Mouse (Mus musculus) kidney, postnatal 0 days (tissue): ENCODE data around the gene Relch. TPM values are rescaled to one million over a fixed set of nuclear protein-coding genes. Genes with fewer than 3 reads are reported as not detected.

Experiments used
- ATAC-seq: fragments of 200-750 bp; cut with Nextera tagmentation; replicated peaks from 2 replicates; pipeline ENCODE4 v1.8.0; 2017; ENCODE audit warnings: low read depth, moderate number of reproducible peaks, moderate TSS enrichment, moderate library complexity; ENCODE audit not compliant: low FRiP score
- DNase-seq: peaks from one replicate; pipeline ENCODE4 v3.0.0-alpha.2; 2016; ENCODE audit warnings: low spot score
- H3K27ac ChIP-seq: fragments of 300-500 bp; sonication (generic); 2 replicates; pipeline ENCODE4 v1.5.1; 2014; ENCODE audit warnings: mild to moderate bottlenecking
- H3K27me3 ChIP-seq: fragments of 300-500 bp; sonication (generic); 2 replicates; pipeline ENCODE4 v1.6.1; 2014; ENCODE audit warnings: low read length, mixed read lengths; ENCODE audit not compliant: insufficient read depth
- H3K36me3 ChIP-seq: fragments of 300-500 bp; sonication (generic); 2 replicates; pipeline ENCODE4 v1.6.1; 2014; ENCODE audit warnings: low read length, mixed read lengths; ENCODE audit not compliant: insufficient read depth
- H3K4me1 ChIP-seq: fragments of 300-500 bp; sonication (generic); replicated peaks from 2 replicates; pipeline ENCODE4 v1.6.1; 2014; ENCODE audit warnings: antibody characterized with exemption, low read length, mixed read lengths; ENCODE audit not compliant: insufficient read depth
- H3K4me2 ChIP-seq: fragments of 300-500 bp; sonication (generic); 2 replicates; pipeline ENCODE4 v1.6.1; 2014; ENCODE audit warnings: mild to moderate bottlenecking, low read length, moderate library complexity, mixed read lengths
- H3K4me3 ChIP-seq: fragments of 300-500 bp; sonication (generic); replicated peaks from 2 replicates; pipeline ENCODE4 v1.5.1; 2014; ENCODE audit warnings: low read depth, low read length
- H3K9ac ChIP-seq: fragments of 300-500 bp; sonication (generic); 2 replicates; pipeline ENCODE4 v1.6.1; 2014; ENCODE audit warnings: low read depth, low read length
- H3K9me3 ChIP-seq: fragments of 300-500 bp; sonication (generic); replicated peaks from 2 replicates; pipeline ENCODE4 v1.6.1; 2016; ENCODE audit warnings: low read length, inconsistent platforms, mixed read lengths
- CTCF ChIP-seq: IDR thresholded peaks from 2 replicates; pipeline ENCODE4 v1.5.1; 2016; ENCODE audit warnings: antibody characterized with exemption, low read depth, mild to moderate bottlenecking, moderate library complexity
- WGBS: fragments of 180-500 bp; shearing (Covaris S2); extraction: QIAGEN DNeasy Blood & Tissue Kit; methylation state at CpG from one replicate; pipeline ENCODE4 v1.1.7; 2014; 5-methylcytosine and 5-hydroxymethylcytosine counted together
- polyA plus RNA-seq: library from polyadenylated mRNA; unstranded; fragments of >200 nt; fragmentation: Nextera tagmentation; extraction: Ambion mirVana; gene quantifications from 2 replicates; pipeline ENCODE4 v1.2.1, GENCODE M21; 2015

Relch gene
- polyA plus RNA-seq, 1 experiment from 2014 or later, result 21.8 TPM

DNA sequence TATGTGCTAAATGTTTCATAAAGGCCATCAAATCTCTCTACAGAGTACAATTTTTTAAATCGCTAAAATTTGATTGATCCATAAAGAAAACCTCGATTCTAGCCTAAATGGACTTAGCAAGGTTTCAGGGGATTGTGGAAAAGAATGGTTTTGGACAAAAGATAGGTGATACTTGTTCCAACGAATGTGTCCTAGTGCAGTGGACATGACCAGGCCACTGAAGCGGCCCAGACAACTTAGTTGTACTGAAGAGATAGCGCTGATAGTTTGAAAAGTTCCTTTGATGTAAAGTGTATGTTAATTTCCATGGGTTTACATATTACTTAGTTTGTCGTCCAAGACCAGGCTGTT is 866 bp upstream of the Relch start:
- DNase-seq (no peak), ATAC-seq (no peak)
- Histone ChIP-seq H3K4me1 (peaks cover 4% of the 10 kb centered on the region; the same call in 1 of the 2 replicates), H3K36me3 (no peaks in the 10 kb centered on the region), H3K4me3 (peak overlapping the region; percentile 98), H3K4me2 (peak overlapping the region; percentile 67), H3K9ac (peak overlapping the region; percentile 72), H3K27ac (peak overlapping the region; percentile 83; the same call in 1 of the 2 replicates), H3K27me3 (no peaks in the 10 kb centered on the region), H3K9me3 (no peaks in the 10 kb centered on the region)
- 8% methylated on average over 6 of the region's 6 CpGs for WGBS
- no peak for TF ChIP-seq CTCF

- DNase-seq (peak; percentile 8), ATAC-seq (peak; percentile 14)
- H3K27me3 ChIP-seq, result no peaks in the 10 kb centered on the region
- peak overlapping the region; percentile 98 for H3K4me3 ChIP-seq
- no peak for TF ChIP-seq CTCF
- peak overlapping the region; percentile 87 for H3K27ac ChIP-seq
- peaks cover 4% of the 10 kb centered on the region; the same call in 1 of the 2 replicates for H3K4me1 ChIP-seq
- under 1% methylated on average over 68 of the region's 68 CpGs for WGBS
- no peaks in the 10 kb centered on the region for H3K36me3 ChIP-seq
- peak overlapping the region; percentile 97 for H3K4me2 ChIP-seq
- H3K9me3 ChIP-seq, result no peaks in the 10 kb centered on the region
- peak overlapping the region; percentile 95 for H3K9ac ChIP-seq
Measured at GRCm38 (mm10) chr1:105663962-105664812, 526 bp downstream of the Relch start.

DNA sequence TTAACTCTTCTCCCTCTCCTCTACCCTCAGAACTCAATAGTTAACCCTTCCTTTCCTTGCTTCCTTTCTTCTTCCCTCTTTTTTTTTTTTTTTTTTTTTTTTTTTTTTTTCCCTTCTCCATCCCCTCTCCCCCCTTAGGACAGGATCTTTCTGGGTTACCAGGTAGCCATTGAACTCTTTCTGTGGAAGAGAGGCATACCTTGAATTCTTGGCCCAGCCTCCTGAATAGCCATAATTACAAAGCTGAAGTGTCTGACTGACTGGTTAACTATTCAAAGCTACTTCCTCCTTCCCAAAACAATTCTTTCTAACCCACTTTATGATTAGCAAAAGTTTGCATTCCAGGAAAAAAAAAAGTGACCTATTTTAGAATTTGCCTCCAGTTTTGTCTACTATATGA is 6.0 kb downstream of the Relch start:
- no peak for TF ChIP-seq CTCF
- DNase-seq (no peak), ATAC-seq (no peak)
- no peak overlapping the region for H3K4me3 ChIP-seq
- H3K27me3 ChIP-seq, result no peaks in the 10 kb centered on the region
- H3K9me3 ChIP-seq, result no peaks in the 10 kb centered on the region
- no peaks in the 10 kb centered on the region; the same call in 1 of the 2 replicates for H3K4me1 ChIP-seq
- H3K36me3 ChIP-seq, result no peaks in the 10 kb centered on the region
- no peak overlapping the region for H3K27ac ChIP-seq
- H3K9ac ChIP-seq, result no peak overlapping the region
- no peak overlapping the region for H3K4me2 ChIP-seq

- H3K36me3 ChIP-seq, result 0 out of 2 replicates have a peak, but pooled peaks cover 5% of the 10 kb centered on the region
- H3K4me2 ChIP-seq, result no peak overlapping the region
- H3K9ac ChIP-seq, result no peak overlapping the region
- no peaks in the 10 kb centered on the region for H3K4me1 ChIP-seq
- no peak for ATAC-seq
- H3K27me3 ChIP-seq, result no peaks in the 10 kb centered on the region
- no peak for TF ChIP-seq CTCF
- no peak for DNase-seq
- no peak overlapping the region for H3K27ac ChIP-seq
- H3K4me3 ChIP-seq, result no peak overlapping the region
- 91% methylated on average over 2 of the region's 2 CpGs for WGBS
- H3K9me3 ChIP-seq, result no peaks in the 10 kb centered on the region
Measured at GRCm38 (mm10) chr1:105674763-105675162, 11.1 kb downstream of the Relch start.

DNA sequence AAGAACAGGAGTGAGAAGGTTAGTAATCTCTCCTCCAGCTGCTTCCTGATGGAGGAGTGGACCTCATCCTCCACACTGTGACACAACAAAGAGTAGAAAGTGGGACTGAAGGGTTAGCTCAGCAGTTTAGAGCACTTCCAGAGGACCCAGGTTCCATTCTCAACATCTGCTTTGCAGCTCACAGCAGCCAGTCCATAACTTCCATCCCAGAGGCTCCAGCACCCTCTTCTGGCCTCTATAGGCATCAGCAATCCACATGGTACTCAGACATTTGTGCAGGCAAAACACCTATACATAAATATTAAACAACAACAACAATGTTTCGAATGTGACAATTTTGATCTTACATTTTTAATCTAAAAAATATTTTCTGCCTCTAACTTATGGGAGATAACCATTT is 16.9 kb downstream of the Relch start:
- Histone ChIP-seq H3K9me3 (no peaks in the 10 kb centered on the region), H3K36me3 (0 out of 2 replicates have a peak, but pooled peaks cover 9% of the 10 kb centered on the region), H3K4me1 (no peaks in the 10 kb centered on the region), H3K27me3 (no peaks in the 10 kb centered on the region), H3K4me3 (no peak overlapping the region), H3K27ac (no peak overlapping the region), H3K9ac (no peak overlapping the region), H3K4me2 (no peak overlapping the region)
- peak; percentile 40 for DNase-seq
- peak; percentile 70 for TF ChIP-seq CTCF
- ATAC-seq, result no peak
- 91% methylated on average over 1 of the region's 1 CpGs for WGBS

DNA sequence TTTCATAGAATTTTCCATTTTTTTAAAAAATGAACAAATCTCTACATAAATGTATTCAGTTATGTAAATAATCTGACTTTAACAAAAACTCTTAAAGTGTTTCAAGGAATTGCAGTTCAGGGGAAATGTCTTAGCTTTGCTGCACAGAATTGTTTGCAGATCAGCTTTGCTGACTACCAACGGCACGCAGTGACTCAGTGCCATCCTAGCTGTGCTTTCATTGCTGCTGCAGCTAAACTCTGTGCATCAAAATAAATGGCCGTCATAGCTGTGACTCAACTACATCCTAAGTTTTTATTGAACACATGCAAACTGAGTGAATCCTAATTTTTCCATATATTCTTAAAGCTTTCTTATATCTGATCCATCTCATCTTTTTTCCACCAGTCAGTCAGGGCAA is 21.8 kb downstream of the Relch start:
- no peak for ATAC-seq
- Histone ChIP-seq H3K4me1 (no peaks in the 10 kb centered on the region), H3K9me3 (no peaks in the 10 kb centered on the region), H3K9ac (no peak overlapping the region), H3K4me2 (no peak overlapping the region), H3K27me3 (no peaks in the 10 kb centered on the region), H3K4me3 (no peak overlapping the region), H3K27ac (no peak overlapping the region), H3K36me3 (peaks cover 5% of the 10 kb centered on the region; the same call in 1 of the 2 replicates)
- 93% methylated on average over 3 of the region's 3 CpGs for WGBS
- no peak for TF ChIP-seq CTCF
- DNase-seq, result no peak
